ENCODE assay signal across 15 mouse cellular contexts in the genomic region with DNA sequence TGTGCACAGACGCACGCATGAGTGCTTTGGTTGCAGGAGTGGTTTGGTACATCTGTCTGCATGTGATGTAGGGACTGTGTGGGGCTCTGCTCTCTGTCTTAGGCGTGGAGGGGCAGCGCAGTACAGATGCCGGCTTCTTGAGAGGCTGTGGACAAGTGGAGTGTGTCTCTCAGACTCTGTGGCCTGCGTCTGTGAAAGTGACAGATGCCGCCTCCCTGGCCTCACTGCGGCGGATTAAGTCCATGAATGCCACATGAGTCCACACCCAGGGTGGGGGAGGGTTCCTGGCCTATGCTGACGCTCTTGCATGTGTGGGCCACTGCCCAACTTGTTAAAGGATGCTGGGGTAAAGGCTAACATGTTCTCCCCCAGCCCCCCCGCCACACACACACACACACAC. TPM values are rescaled to one million over a fixed set of nuclear protein-coding genes. Genes with fewer than 3 reads are reported as not detected.
DNase-seq lines count a peak whose midpoint lies in the region; ATAC-seq and TF ChIP-seq lines count a peak whose summit lies in the region.
"Had no signal": no experiment of that assay in that cellular context is flagged by ENCODE, and none has a peak within 500 bp of the region (broad histone marks: within the 10 kb centered on the region; RNA-seq: fewer than 3 reads in every experiment).

No protein-coding gene starts in this region.

- WGBS in forebrain, embryonic 11.5 days = 52% methylated on average over 11 of the region's 11 CpGs
- 36% methylated on average over 11 of the region's 11 CpGs for WGBS in forebrain, embryonic 16.5 days
- 37% methylated on average over 11 of the region's 11 CpGs for WGBS in forebrain, embryonic 15.5 days
- 40% methylated on average over 11 of the region's 11 CpGs for WGBS in hindbrain, postnatal 0 days
- 31% methylated on average over 11 of the region's 11 CpGs for WGBS in neural tube, embryonic 14.5 days
- WGBS in heart, adult 2 months = 59% methylated on average over 11 of the region's 11 CpGs

- H3K9ac ChIP-seq in forebrain, embryonic 11.5 days (ENCODE audit: low read length) = no peak overlapping the region
- no peak overlapping the region for H3K9ac ChIP-seq in forebrain, embryonic 16.5 days (replicated peaks; ENCODE audit: low read depth, low read length)
- H3K9ac ChIP-seq in forebrain, embryonic 15.5 days (replicated peaks) = no peak overlapping the region; the same call in 1 of the 2 replicates
- no peak overlapping the region; the same call in 1 of the 2 replicates for H3K9ac ChIP-seq in hindbrain, postnatal 0 days (replicated peaks; ENCODE audit: low read length)
- no peak overlapping the region for H3K9ac ChIP-seq in neural tube, embryonic 14.5 days (replicated peaks; ENCODE audit: low read depth, low read length)
- H3K9ac ChIP-seq in heart, adult 2 months (ENCODE audit: low read depth, low read length) = no peak overlapping the region
- H3K9ac ChIP-seq: embryonic facial prominence, embryonic 12.5 days; heart, embryonic 15.5 days; limb, embryonic 15.5 days; lung, embryonic 15.5 days had no signal

- no peak overlapping the region for H3K4me2 ChIP-seq in forebrain, embryonic 11.5 days (ENCODE audit: low read depth, low read length, severe bottlenecking)
- H3K4me2 ChIP-seq in forebrain, embryonic 16.5 days (ENCODE audit: low read length) = no peak overlapping the region
- H3K4me2 ChIP-seq in forebrain, embryonic 15.5 days (replicated peaks) = no peak overlapping the region
- H3K4me2 ChIP-seq in hindbrain, postnatal 0 days (ENCODE audit: low read depth, low read length) = no peak overlapping the region
- H3K4me2 ChIP-seq in neural tube, embryonic 14.5 days (ENCODE audit: low read depth, low read length) = peak overlapping the region; percentile 19; the same call in 1 of the 2 replicates
- H3K4me2 ChIP-seq: embryonic facial prominence, embryonic 12.5 days; heart, embryonic 15.5 days; limb, embryonic 15.5 days; lung, embryonic 15.5 days had no signal

- peaks cover 4% of the 10 kb centered on the region; the same call in 1 of the 2 replicates for H3K4me1 ChIP-seq in forebrain, embryonic 11.5 days (replicated peaks; ENCODE audit: control insufficient read depth, insufficient read depth, low read length)
- peaks cover 26% of the 10 kb centered on the region for H3K4me1 ChIP-seq in forebrain, embryonic 16.5 days (replicated peaks; ENCODE audit: control insufficient read depth, insufficient read depth, low read length)
- peaks cover 28% of the 10 kb centered on the region for H3K4me1 ChIP-seq in forebrain, embryonic 15.5 days
- peaks cover 36% of the 10 kb centered on the region for H3K4me1 ChIP-seq in hindbrain, postnatal 0 days (ENCODE audit: insufficient read depth, low read length)
- peaks cover 18% of the 10 kb centered on the region for H3K4me1 ChIP-seq in neural tube, embryonic 14.5 days (ENCODE audit: control insufficient read depth, insufficient read depth, low read length)
- no peaks in the 10 kb centered on the region; the same call in 1 of the 2 replicates for H3K4me1 ChIP-seq in heart, adult 2 months (ENCODE audit: control insufficient read depth, insufficient read depth, low read length)

- no peaks in the 10 kb centered on the region for H3K79me2 ChIP-seq in heart, adult 2 months (replicated peaks; ENCODE audit: control insufficient read depth, insufficient read depth, low read length)

- no peaks in the 10 kb centered on the region for H3K9me3 ChIP-seq in forebrain, embryonic 11.5 days (ENCODE audit: control insufficient read depth, low read length)
- no peaks in the 10 kb centered on the region for H3K9me3 ChIP-seq in forebrain, embryonic 16.5 days (ENCODE audit: control insufficient read depth, low read length)
- H3K9me3 ChIP-seq in forebrain, embryonic 15.5 days = no peaks in the 10 kb centered on the region
- H3K9me3 ChIP-seq in hindbrain, postnatal 0 days (ENCODE audit: low read length) = no peaks in the 10 kb centered on the region
- H3K9me3 ChIP-seq in neural tube, embryonic 14.5 days (ENCODE audit: control insufficient read depth, low read length) = no peaks in the 10 kb centered on the region
- H3K9me3 ChIP-seq: embryonic facial prominence, embryonic 12.5 days; heart, embryonic 15.5 days; limb, embryonic 15.5 days; lung, embryonic 15.5 days had no signal

- DNase-seq in forebrain, embryonic 11.5 days (ENCODE audit: low spot score) = peak; percentile 60
- peak; percentile 65 for DNase-seq in hindbrain, postnatal 0 days (ENCODE audit: low spot score)
- no peak for DNase-seq in gastrocnemius, postnatal 10 days
- DNase-seq in heart, adult 2 months = no peak
- DNase-seq: kidney, postnatal 14 days; layer of hippocampus, postnatal 36 days had no signal

- intact Hi-C loops in heart, adult 2 months (cut with DNase I) = no loop called here

- TF ChIP-seq POLR2A in heart, adult 2 months (IDR thresholded peaks at IDR 0.05; ENCODE audit: insufficient read depth, low read depth, low read length) = no peak

- peaks cover 12% of the 10 kb centered on the region; the same call in 1 of the 2 replicates for H3K27me3 ChIP-seq in forebrain, embryonic 11.5 days (ENCODE audit: control insufficient read depth, insufficient read depth, low read length)
- no peaks in the 10 kb centered on the region for H3K27me3 ChIP-seq in forebrain, embryonic 16.5 days (replicated peaks; ENCODE audit: control insufficient read depth, insufficient read depth, low read length)
- H3K27me3 ChIP-seq in forebrain, embryonic 15.5 days = no peaks in the 10 kb centered on the region
- H3K27me3 ChIP-seq in hindbrain, postnatal 0 days (ENCODE audit: insufficient read depth, low read length) = no peaks in the 10 kb centered on the region
- no peaks in the 10 kb centered on the region for H3K27me3 ChIP-seq in neural tube, embryonic 14.5 days (ENCODE audit: control insufficient read depth, insufficient read depth, low read length)
- H3K27me3 ChIP-seq in heart, adult 2 months (ENCODE audit: control insufficient read depth, insufficient read depth, low read length) = peaks cover 14% of the 10 kb centered on the region

- no peak for TF ChIP-seq EP300 in heart, adult 2 months (IDR thresholded peaks at IDR 0.05; ENCODE audit: insufficient read depth, low read depth, low read length)

- H3K4me3 ChIP-seq in forebrain, embryonic 11.5 days (ENCODE audit: low read depth, low read length) = no peak overlapping the region
- no peak overlapping the region for H3K4me3 ChIP-seq in forebrain, embryonic 16.5 days (replicated peaks; ENCODE audit: low read length)
- H3K4me3 ChIP-seq in forebrain, embryonic 15.5 days = no peak overlapping the region
- no peak overlapping the region for H3K4me3 ChIP-seq in hindbrain, postnatal 0 days (ENCODE audit: low read length)
- no peak overlapping the region for H3K4me3 ChIP-seq in neural tube, embryonic 14.5 days (ENCODE audit: low read depth, low read length)
- no peak overlapping the region for H3K4me3 ChIP-seq in heart, adult 2 months
- H3K4me3 ChIP-seq: embryonic facial prominence, embryonic 12.5 days; heart, embryonic 15.5 days; limb, embryonic 15.5 days; lung, embryonic 15.5 days had no signal

- H3K36me3 ChIP-seq in forebrain, embryonic 11.5 days (ENCODE audit: control insufficient read depth, insufficient read depth, low read length) = no peaks in the 10 kb centered on the region
- no peaks in the 10 kb centered on the region for H3K36me3 ChIP-seq in forebrain, embryonic 16.5 days (ENCODE audit: control insufficient read depth, insufficient read depth)
- H3K36me3 ChIP-seq in forebrain, embryonic 15.5 days = no peaks in the 10 kb centered on the region
- H3K36me3 ChIP-seq in hindbrain, postnatal 0 days (ENCODE audit: insufficient read depth, low read length) = no peaks in the 10 kb centered on the region
- no peaks in the 10 kb centered on the region for H3K36me3 ChIP-seq in neural tube, embryonic 14.5 days (ENCODE audit: control insufficient read depth, insufficient read depth, low read length)
- no peaks in the 10 kb centered on the region for H3K36me3 ChIP-seq in heart, adult 2 months (ENCODE audit: control insufficient read depth, insufficient read depth, low read length)
- H3K36me3 ChIP-seq: embryonic facial prominence, embryonic 12.5 days; heart, embryonic 15.5 days; limb, embryonic 15.5 days; lung, embryonic 15.5 days had no signal

- H3K27ac ChIP-seq in forebrain, embryonic 11.5 days (ENCODE audit: low read depth, low read length) = 0 out of 2 replicates have a peak overlapping the region, but pooled peaks have one; percentile 4
- no peak overlapping the region for H3K27ac ChIP-seq in forebrain, embryonic 16.5 days (ENCODE audit: low read length)
- H3K27ac ChIP-seq in forebrain, embryonic 15.5 days (replicated peaks) = 0 out of 2 replicates have a peak overlapping the region, but pooled peaks have one; percentile 5
- peak overlapping the region; percentile 32; the same call in 1 of the 2 replicates for H3K27ac ChIP-seq in hindbrain, postnatal 0 days
- H3K27ac ChIP-seq in neural tube, embryonic 14.5 days (ENCODE audit: low read depth, low read length) = peak overlapping the region; percentile 7; the same call in 1 of the 2 replicates
- H3K27ac ChIP-seq in heart, adult 2 months = no peak overlapping the region
- H3K27ac ChIP-seq: embryonic facial prominence, embryonic 12.5 days; heart, embryonic 15.5 days; limb, embryonic 15.5 days; lung, embryonic 15.5 days had no signal

- TF ChIP-seq CTCF in hindbrain, postnatal 0 days (IDR thresholded peaks at IDR 0.05; ENCODE audit: low read depth) = no peak
- no peak for TF ChIP-seq CTCF in heart, adult 2 months (IDR thresholded peaks at IDR 0.05)

- no peak; the same call in 1 of the 2 replicates for ATAC-seq in forebrain, embryonic 11.5 days (replicated peaks; ENCODE audit: low FRiP score)
- ATAC-seq in forebrain, embryonic 16.5 days = no peak
- ATAC-seq in forebrain, embryonic 15.5 days (replicated peaks) = no peak
- ATAC-seq in hindbrain, postnatal 0 days = peak; percentile 16
- no peak for ATAC-seq in neural tube, embryonic 14.5 days (ENCODE audit: low read depth)
- ATAC-seq in megakaryocyte-erythroid progenitor cell, adult 5-6 weeks (replicated peaks; ENCODE audit: low FRiP score, low TSS enrichment, poor library complexity, severe bottlenecking) = no peak
- ATAC-seq: inflammation-experienced regulatory T-cells, adult 6 months had no signal

RNA-seq across cellular contexts. Expression of gene Pou2f2, which starts 5.2 kb away (rescaled TPM):
- 16.8 and 19.9 TPM in 2 replicates for polyA plus RNA-seq in forebrain, embryonic 11.5 days (2014; fragmentation: Nextera tagmentation; extraction: Ambion mirVana)
- 10.6 and 17.0 TPM in 2 replicates for polyA plus RNA-seq in forebrain, embryonic 16.5 days (2015; fragmentation: Nextera tagmentation; extraction: Ambion mirVana)
- 17.4 and 17.5 TPM in 2 replicates for polyA plus RNA-seq in forebrain, embryonic 15.5 days (2015; fragmentation: Nextera tagmentation; extraction: Ambion mirVana)
- 3.9 and 4.7 TPM in 2 replicates for total RNA-seq in hindbrain, postnatal 0 days (2014; rRNA removed)
- 14.4 and 20.2 TPM in 2 replicates for polyA plus RNA-seq in hindbrain, postnatal 0 days (2015; fragmentation: Nextera tagmentation; extraction: Ambion mirVana)
- polyA plus RNA-seq in neural tube, embryonic 14.5 days (2014; fragmentation: Nextera tagmentation; extraction: Ambion mirVana) = 27.5 and 33.6 TPM in 2 replicates
- under 1 TPM; 0.16 to 0.77 TPM for total RNA-seq in gastrocnemius, postnatal 10 days (2021)
- under 1 TPM; 0.39 to 0.64 TPM for total RNA-seq in heart, adult 2 months (2021)
- 0.38 and 1.5 TPM in 2 replicates for polyA plus RNA-seq in heart, adult 2 months (2012; rRNA removed)
- total RNA-seq in megakaryocyte-erythroid progenitor cell, adult 5-6 weeks (2014; fragmentation: Nextera tagmentation) = 0.40 and 0.57 TPM in 2 replicates
- 0.91 TPM in 1 of 2 replicates, not detected in the other for total RNA-seq in megakaryocyte-erythroid progenitor cell, adult 5-6 weeks (2017)

RNA-seq across cellular contexts. Expression of gene Dedd2, which starts 46.1 kb away (rescaled TPM):
- 11.2 TPM in 2 replicates for polyA plus RNA-seq in forebrain, embryonic 11.5 days (2014; fragmentation: Nextera tagmentation; extraction: Ambion mirVana)
- 14.7 and 15.0 TPM in 2 replicates for polyA plus RNA-seq in forebrain, embryonic 16.5 days (2015; fragmentation: Nextera tagmentation; extraction: Ambion mirVana)
- 17.7 and 18.0 TPM in 2 replicates for polyA plus RNA-seq in forebrain, embryonic 15.5 days (2015; fragmentation: Nextera tagmentation; extraction: Ambion mirVana)
- 22.5 and 31.7 TPM in 2 replicates for total RNA-seq in hindbrain, postnatal 0 days (2014; rRNA removed)
- polyA plus RNA-seq in hindbrain, postnatal 0 days (2015; fragmentation: Nextera tagmentation; extraction: Ambion mirVana) = 19.8 and 20.2 TPM in 2 replicates
- polyA plus RNA-seq in neural tube, embryonic 14.5 days (2014; fragmentation: Nextera tagmentation; extraction: Ambion mirVana) = 14.9 and 15.3 TPM in 2 replicates
- total RNA-seq in gastrocnemius, postnatal 10 days (2021) = 1 to 10 TPM; 6.3 to 7.4 TPM
- 10 to 100 TPM; 14.3 to 18.4 TPM for total RNA-seq in heart, adult 2 months (2021)
- polyA plus RNA-seq in heart, adult 2 months (2012; rRNA removed) = 18.7 and 21.7 TPM in 2 replicates
- total RNA-seq in megakaryocyte-erythroid progenitor cell, adult 5-6 weeks (2014; fragmentation: Nextera tagmentation) = 16.0 and 24.9 TPM in 2 replicates
- 13.5 and 15.2 TPM in 2 replicates for total RNA-seq in megakaryocyte-erythroid progenitor cell, adult 5-6 weeks (2017)

RNA-seq across cellular contexts. Expression of gene Zfp526, which starts 46.9 kb away (rescaled TPM):
- 3.5 and 3.8 TPM in 2 replicates for polyA plus RNA-seq in forebrain, embryonic 11.5 days (2014; fragmentation: Nextera tagmentation; extraction: Ambion mirVana)
- 1.8 and 1.9 TPM in 2 replicates for polyA plus RNA-seq in forebrain, embryonic 16.5 days (2015; fragmentation: Nextera tagmentation; extraction: Ambion mirVana)
- 1.9 and 2.0 TPM in 2 replicates for polyA plus RNA-seq in forebrain, embryonic 15.5 days (2015; fragmentation: Nextera tagmentation; extraction: Ambion mirVana)
- total RNA-seq in hindbrain, postnatal 0 days (2014; rRNA removed) = 9.6 and 10.1 TPM in 2 replicates
- 0.66 and 0.85 TPM in 2 replicates for polyA plus RNA-seq in hindbrain, postnatal 0 days (2015; fragmentation: Nextera tagmentation; extraction: Ambion mirVana)
- 1.7 and 2.8 TPM in 2 replicates for polyA plus RNA-seq in neural tube, embryonic 14.5 days (2014; fragmentation: Nextera tagmentation; extraction: Ambion mirVana)
- total RNA-seq in gastrocnemius, postnatal 10 days (2021) = 1 to 10 TPM; 6.2 to 8.5 TPM
- 1 to 10 TPM; 7.4 to 9.6 TPM for total RNA-seq in heart, adult 2 months (2021)
- polyA plus RNA-seq in heart, adult 2 months (2012; rRNA removed) = 6.9 and 8.1 TPM in 2 replicates
- total RNA-seq in megakaryocyte-erythroid progenitor cell, adult 5-6 weeks (2014; fragmentation: Nextera tagmentation) = 18.8 and 20.3 TPM in 2 replicates
- 10.1 and 12.5 TPM in 2 replicates for total RNA-seq in megakaryocyte-erythroid progenitor cell, adult 5-6 weeks (2017)

Comparison
In these comparisons a context has a peak if more than half of its experiments do, and no peak if none do; other contexts are left out.
1. H3K27ac ChIP-seq: peak in forebrain, embryonic 11.5 days (single experiment), forebrain, embryonic 15.5 days (single experiment), hindbrain, postnatal 0 days (single experiment) and neural tube, embryonic 14.5 days (single experiment); none in forebrain, embryonic 16.5 days (single experiment) and heart, adult 2 months (single experiment).
2. DNase-seq: peak in forebrain, embryonic 11.5 days (single experiment) and hindbrain, postnatal 0 days (single experiment); none in gastrocnemius, postnatal 10 days (single experiment) and heart, adult 2 months (0 of 2).